Mouse (Mus musculus): ENCODE measurements around the gene Rps27l.

The Rps27l gene

DNA sequence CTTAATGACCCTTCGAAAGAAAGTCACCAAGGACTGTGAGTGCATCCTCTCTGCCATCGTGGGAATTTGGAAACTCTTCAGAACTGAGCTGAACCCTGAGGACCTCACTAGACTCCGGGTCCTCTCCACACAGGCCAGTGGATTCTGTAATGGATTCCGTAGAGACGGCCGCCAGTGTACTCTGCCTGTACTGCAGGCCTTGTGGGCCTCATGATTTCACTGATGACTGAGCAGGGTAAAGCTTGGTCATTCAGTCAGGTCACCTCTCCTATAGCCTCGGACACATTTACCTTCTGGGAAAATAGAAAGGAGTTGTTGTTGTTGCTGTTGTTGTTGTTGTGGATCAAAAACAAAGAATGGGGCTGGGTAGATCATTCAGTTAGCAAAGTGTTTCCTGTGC lies 36.2 kb downstream of the Rps27l start:
- DNase-seq (ENCODE audit: low spot score in 2 of 2), result no peak

DNA sequence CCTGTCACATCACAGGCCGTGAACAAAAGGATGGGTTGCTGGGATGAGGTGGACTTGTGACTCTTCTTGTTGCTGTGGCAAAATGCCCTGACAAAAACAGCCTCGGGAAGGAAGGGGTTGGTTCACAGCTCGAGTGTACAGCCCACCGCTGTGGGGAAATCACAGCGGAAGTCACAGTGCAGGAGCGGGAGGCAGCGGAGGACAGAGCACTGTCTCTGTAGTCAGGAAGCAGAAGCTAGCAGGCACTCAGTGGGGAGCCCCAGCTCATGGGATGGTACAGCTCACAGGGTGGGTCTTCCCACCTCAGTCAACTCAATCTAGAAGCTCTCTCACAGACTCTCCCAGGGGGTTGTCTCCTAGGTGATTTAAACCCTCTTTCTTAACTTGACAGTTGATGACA lies 39.5 kb downstream of the Rps27l start:
- DNase-seq (ENCODE audit: low spot score in 2 of 2), result peak; percentile 17 to 40

DNA sequence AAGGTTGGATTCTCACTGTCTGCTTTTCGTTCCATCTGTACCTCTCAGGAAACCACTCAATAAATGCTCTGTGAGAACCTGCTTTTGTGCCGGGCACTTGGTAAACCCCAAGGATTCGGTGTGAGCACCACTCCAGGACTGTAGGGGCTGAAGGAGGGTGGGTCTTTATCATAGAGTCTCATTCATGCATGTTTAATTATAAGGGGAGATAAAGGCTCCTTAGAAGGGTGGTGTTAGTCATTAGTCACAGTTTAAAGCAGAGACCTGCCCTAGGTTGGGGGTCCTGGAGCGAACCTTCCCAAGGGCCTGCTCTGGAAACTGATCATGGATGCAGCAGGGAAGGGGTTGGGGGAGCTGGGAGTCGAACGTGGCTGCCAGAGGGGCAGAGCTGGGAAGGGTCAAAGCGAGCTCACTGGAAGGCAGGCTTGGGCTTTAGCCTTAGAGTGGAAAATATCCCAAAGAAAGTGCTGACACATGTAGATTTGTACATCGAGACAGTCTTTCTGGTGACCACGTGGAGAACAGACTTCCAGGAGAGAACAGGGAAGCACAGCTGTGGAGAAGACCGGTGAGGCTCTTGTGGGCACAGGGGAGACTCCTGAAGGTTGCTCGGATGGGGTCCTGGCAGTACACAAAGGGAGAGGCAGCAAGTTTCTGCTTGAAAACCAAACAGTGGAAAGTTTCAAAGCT lies 42.5 kb downstream of the Rps27l start:
- no peak for DNase-seq (ENCODE audit: low spot score in 2 of 2)

DNA sequence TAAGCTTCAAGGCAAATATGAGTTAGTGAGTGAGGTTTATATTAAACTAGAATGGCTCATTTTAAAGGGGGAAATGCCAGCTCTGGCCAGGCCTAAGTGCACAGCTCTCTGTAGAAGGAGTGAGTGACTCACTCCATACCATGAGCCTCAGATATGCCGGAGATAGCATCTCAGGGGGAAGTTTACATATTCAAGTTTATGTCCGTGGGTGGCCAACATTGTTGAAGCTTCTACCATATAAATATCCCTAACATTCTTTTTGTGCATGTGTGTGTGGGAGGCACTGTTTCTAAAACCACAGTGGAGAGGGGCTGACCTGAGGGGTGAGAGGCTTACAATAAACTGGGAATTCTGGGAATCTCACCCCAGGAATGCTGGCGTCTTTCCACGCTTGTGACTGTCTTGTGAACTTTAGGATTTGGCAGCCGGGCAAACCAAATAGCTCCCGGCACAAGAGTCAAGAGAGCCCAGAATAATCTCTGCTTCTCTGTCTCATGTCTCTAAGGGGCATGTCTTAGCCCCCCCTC lies 43.1 kb downstream of the Rps27l start:
- no peak for DNase-seq (ENCODE audit: low spot score in 2 of 2)

DNA sequence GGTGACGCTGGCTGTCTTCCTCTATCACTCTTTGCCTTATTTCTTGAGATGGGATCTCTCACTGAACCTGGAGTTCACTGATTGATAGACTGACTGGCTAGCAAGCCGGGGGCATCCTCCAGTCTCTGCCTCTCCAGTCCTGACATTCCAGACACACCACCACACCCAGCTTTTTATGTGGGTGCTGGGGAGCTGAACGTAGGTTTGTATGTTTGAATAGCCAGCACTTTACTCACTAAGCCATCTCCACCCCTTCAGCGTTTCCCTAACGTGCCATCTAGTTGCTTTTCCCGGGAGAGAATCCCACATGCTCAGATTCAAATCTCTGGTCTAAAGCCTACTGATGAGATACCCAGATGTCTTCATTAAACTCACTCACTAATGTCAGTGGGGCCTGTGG lies 43.7 kb downstream of the Rps27l start:
- no peak for DNase-seq (ENCODE audit: low spot score in 2 of 2)

DNA sequence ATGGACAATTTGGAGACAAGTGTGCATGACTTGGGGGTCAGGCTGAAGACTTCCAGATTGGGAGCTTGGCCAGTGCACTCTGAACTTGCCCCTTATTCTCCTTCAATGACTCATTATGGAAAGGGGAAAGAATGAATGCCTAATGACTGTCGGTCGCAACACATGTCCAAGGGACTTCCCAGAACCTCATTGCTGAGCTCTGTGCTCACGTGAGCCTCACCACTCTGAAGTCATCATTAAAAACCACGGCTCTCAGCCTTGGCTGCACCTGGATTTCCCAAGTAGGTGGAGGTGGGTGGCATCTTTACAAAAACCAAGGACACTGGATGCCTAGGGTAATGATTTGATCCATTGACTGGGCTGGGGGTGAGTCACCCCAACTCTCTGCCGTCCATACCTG lies 44.2 kb downstream of the Rps27l start:
- DNase-seq (ENCODE audit: low spot score in 2 of 2), result no peak

DNA sequence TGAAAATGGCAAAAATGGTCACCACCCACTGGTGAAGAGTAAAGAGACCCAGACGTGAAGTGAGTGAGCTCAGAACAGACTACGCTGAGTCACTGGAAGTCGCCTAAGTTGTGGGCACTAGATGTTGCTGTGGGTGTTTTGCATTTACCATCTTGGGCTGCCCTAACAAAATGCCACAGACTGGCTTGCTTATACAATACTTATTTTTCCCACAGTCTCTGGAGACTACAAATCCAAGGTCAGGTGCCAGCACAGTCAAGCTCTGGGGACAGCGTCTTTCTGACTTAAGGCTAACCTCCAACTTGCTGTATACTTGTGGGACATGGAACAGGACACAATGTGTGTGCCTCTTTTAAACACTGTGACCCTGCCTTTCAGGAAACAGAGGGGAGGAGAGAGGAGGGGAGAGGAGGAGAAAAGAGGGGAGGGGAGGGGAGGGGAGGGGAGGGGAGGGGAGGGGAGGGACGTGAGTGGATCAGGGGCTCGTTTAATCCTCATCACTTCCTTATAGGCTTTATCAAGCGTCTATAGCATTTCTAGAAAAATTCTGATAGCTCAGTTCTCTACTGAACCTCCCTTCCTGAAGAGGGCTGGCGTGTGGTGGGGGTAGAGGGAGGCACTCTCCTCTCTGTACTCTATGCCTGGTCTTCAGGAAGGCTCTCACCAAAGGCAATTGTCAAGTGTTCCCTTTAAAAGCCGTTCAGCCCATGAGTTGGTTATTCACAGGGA lies 45.3 kb downstream of the Rps27l start:
- DNase-seq (ENCODE audit: low spot score in 2 of 2), result no peak

DNA sequence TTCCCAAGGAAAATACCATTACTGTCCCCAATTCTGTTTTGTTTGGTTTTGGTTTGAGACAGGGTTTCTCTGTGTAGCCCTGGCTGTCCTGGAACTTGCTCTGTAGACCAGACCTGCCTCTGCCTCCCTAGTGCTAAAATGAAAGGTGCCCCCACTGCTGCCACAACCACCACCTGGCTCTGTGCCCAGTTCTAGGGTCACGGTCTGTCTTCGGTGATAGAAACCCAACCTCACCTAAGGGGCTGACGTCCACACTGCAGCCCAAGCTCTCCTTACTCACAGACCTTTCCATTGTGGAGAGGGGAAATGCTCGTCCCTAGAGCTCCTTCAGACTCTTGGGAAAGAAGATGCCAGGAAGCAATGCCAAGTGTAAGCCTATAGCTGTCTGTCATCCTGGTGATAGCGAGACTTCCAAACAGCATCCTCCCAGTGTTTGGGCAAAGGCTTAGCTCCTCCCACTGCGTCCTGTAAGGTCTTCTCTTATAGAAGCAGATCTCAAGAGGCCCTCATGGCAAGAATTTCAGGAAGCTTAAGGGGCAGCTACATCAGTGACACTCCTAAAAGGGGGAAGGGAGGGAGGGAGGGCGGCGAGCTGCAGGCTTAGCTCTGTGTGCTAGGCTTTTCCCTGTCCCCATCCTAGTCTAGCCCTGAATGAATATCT lies 46.0 kb downstream of the Rps27l start:
- no peak for DNase-seq (ENCODE audit: low spot score in 2 of 2)
